Comparison of ENCODE assay signal across 18 mouse cellular contexts in the genomic region with DNA sequence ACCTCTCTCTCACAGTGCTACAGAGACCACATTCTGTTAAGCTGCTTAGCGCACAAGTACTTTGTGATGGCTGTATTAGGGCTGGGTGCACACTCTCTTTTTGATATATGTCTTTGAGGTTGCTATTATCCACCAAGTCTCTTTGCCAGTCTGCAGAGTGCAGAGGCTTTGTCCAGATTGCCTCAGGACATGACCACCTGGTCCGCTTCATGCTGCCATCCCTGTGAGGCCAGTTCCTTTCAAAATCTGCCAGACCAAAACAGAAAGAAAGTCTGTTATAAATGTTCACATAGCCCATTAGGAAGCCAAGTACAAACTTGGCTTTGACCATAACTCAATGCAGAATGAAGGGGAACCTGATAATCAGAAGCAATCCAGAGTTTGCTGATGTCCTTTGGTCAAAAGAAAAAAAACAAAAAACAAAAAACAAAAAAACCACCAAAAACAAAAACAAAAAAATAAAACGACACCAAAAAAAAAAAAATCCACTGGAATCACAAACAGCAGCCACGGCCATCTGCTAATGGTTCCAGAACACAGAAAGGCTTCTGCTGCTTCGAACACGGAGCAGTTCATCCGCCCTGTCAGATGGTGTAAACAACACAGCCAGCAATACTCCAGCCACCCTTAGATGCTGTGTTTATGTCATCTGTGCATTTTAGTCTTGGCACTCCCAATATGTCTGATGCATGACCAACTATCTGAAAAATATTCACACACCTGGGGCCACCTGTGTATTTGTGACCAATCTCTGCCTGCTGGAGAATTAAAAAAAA.
DNase-seq lines count a peak whose midpoint lies in the region; ATAC-seq and TF ChIP-seq lines count a peak whose summit lies in the region.
"Had no signal": no experiment of that assay in that cellular context is flagged by ENCODE, and none has a peak within 500 bp of the region (broad histone marks: within the 10 kb centered on the region; RNA-seq: fewer than 3 reads in every experiment).

No protein-coding gene starts in this region.

- H3K36me3 ChIP-seq in hindbrain, postnatal 0 days (ENCODE audit: insufficient read depth, low read length) = no peaks in the 10 kb centered on the region
- H3K36me3 ChIP-seq in hindbrain, embryonic 14.5 days (replicated peaks; ENCODE audit: control insufficient read depth, insufficient read depth) = no peaks in the 10 kb centered on the region
- no peaks in the 10 kb centered on the region for H3K36me3 ChIP-seq in lung, embryonic 16.5 days (ENCODE audit: control insufficient read depth, insufficient read depth, low read length)
- H3K36me3 ChIP-seq in stomach, embryonic 16.5 days (ENCODE audit: control insufficient read depth, insufficient read depth, low read length) = no peaks in the 10 kb centered on the region
- H3K36me3 ChIP-seq: embryonic facial prominence, embryonic 12.5 days; heart, embryonic 15.5 days; hindbrain, embryonic 10.5 days; liver, embryonic 12.5 days; midbrain, embryonic 10.5 days had no signal

- TF ChIP-seq POLR2A in lung, adult 2 months (IDR thresholded peaks at IDR 0.05; ENCODE audit: borderline replicate concordance, extremely low read depth, low read depth, low read length) = no peak

- 74% methylated on average over 7 of the region's 7 CpGs for WGBS in hindbrain, postnatal 0 days
- WGBS in hindbrain, embryonic 14.5 days = 86% methylated on average over 7 of the region's 7 CpGs
- 58% methylated on average over 7 of the region's 7 CpGs for WGBS in lung, embryonic 16.5 days
- WGBS in lung, adult 2 months = 69% methylated on average over 7 of the region's 7 CpGs
- WGBS in stomach, embryonic 16.5 days = 64% methylated on average over 7 of the region's 7 CpGs

- no peaks in the 10 kb centered on the region for H3K27me3 ChIP-seq in hindbrain, postnatal 0 days (ENCODE audit: insufficient read depth, low read length)
- no peaks in the 10 kb centered on the region for H3K27me3 ChIP-seq in hindbrain, embryonic 14.5 days (ENCODE audit: control insufficient read depth, insufficient read depth, low read length)
- no peaks in the 10 kb centered on the region for H3K27me3 ChIP-seq in lung, embryonic 16.5 days (ENCODE audit: control insufficient read depth, insufficient read depth, low read depth, low read length)
- no peaks in the 10 kb centered on the region for H3K27me3 ChIP-seq in stomach, embryonic 16.5 days (ENCODE audit: control insufficient read depth, insufficient read depth, low read length)
- H3K27me3 ChIP-seq: embryonic facial prominence, embryonic 12.5 days; heart, embryonic 15.5 days; liver, embryonic 12.5 days had no signal

- H3K4me2 ChIP-seq in hindbrain, postnatal 0 days (ENCODE audit: low read depth, low read length) = no peak overlapping the region
- no peak overlapping the region for H3K4me2 ChIP-seq in hindbrain, embryonic 14.5 days (replicated peaks)
- H3K4me2 ChIP-seq in lung, embryonic 16.5 days (ENCODE audit: low read depth, low read length) = no peak overlapping the region
- no peak overlapping the region for H3K4me2 ChIP-seq in stomach, embryonic 16.5 days (ENCODE audit: low read depth, low read length)
- H3K4me2 ChIP-seq: embryonic facial prominence, embryonic 12.5 days; heart, embryonic 15.5 days; liver, embryonic 12.5 days had no signal

- H3K9me3 ChIP-seq in hindbrain, postnatal 0 days (ENCODE audit: low read length) = no peaks in the 10 kb centered on the region
- no peaks in the 10 kb centered on the region for H3K9me3 ChIP-seq in hindbrain, embryonic 14.5 days (ENCODE audit: control insufficient read depth, low read length)
- H3K9me3 ChIP-seq in lung, embryonic 16.5 days (ENCODE audit: control insufficient read depth, low read length) = no peaks in the 10 kb centered on the region
- no peaks in the 10 kb centered on the region for H3K9me3 ChIP-seq in stomach, embryonic 16.5 days (replicated peaks; ENCODE audit: control insufficient read depth, low read length)
- H3K9me3 ChIP-seq: embryonic facial prominence, embryonic 12.5 days; heart, embryonic 15.5 days; hindbrain, embryonic 10.5 days; liver, embryonic 12.5 days; midbrain, embryonic 10.5 days had no signal

- H3K9ac ChIP-seq in hindbrain, postnatal 0 days (replicated peaks; ENCODE audit: low read length) = no peak overlapping the region
- no peak overlapping the region for H3K9ac ChIP-seq in hindbrain, embryonic 14.5 days
- H3K9ac ChIP-seq in lung, embryonic 16.5 days (ENCODE audit: low read length) = no peak overlapping the region
- H3K9ac ChIP-seq in stomach, embryonic 16.5 days (ENCODE audit: low read length) = no peak overlapping the region
- H3K9ac ChIP-seq: embryonic facial prominence, embryonic 12.5 days; heart, embryonic 15.5 days; liver, embryonic 12.5 days had no signal

- no peak overlapping the region for H3K27ac ChIP-seq in hindbrain, postnatal 0 days
- H3K27ac ChIP-seq in hindbrain, embryonic 14.5 days = no peak overlapping the region
- H3K27ac ChIP-seq in lung, embryonic 16.5 days (ENCODE audit: low read length) = peak overlapping the region; percentile 76
- peak overlapping the region; percentile 60 for H3K27ac ChIP-seq in stomach, embryonic 16.5 days (ENCODE audit: low read length)
- H3K27ac ChIP-seq: embryonic facial prominence, embryonic 12.5 days; gastrocnemius, adult 2 months; heart, embryonic 15.5 days; liver, embryonic 12.5 days; midbrain, embryonic 10.5 days had no signal

- TF ChIP-seq CTCF in hindbrain, postnatal 0 days (IDR thresholded peaks at IDR 0.05; ENCODE audit: low read depth) = no peak
- no peak for TF ChIP-seq CTCF in lung, adult 2 months (IDR thresholded peaks at IDR 0.05; ENCODE audit: insufficient read depth, low read length)

- ATAC-seq in cerebellum, adult (ENCODE audit: insufficient number of reproducible peaks, low FRiP score, low TSS enrichment) = peak; percentile 39; the same call in 1 of the 2 replicates
- ATAC-seq in hindbrain, postnatal 0 days = 0 out of 2 replicates have a peak, but pooled peaks have one; percentile 12
- no peak for ATAC-seq in hindbrain, embryonic 14.5 days (ENCODE audit: low FRiP score)
- ATAC-seq in lung, embryonic 16.5 days (ENCODE audit: low read depth) = peak; percentile 34; the same call in 1 of the 2 replicates
- ATAC-seq in stomach, embryonic 16.5 days (ENCODE audit: insufficient read depth, low FRiP score) = no peak
- ATAC-seq: inflammation-experienced regulatory T-cells, adult 6 months; liver, embryonic 12.5 days had no signal

- H3K4me1 ChIP-seq in hindbrain, postnatal 0 days (ENCODE audit: insufficient read depth, low read length) = no peaks in the 10 kb centered on the region
- H3K4me1 ChIP-seq in hindbrain, embryonic 14.5 days (replicated peaks; ENCODE audit: control insufficient read depth, insufficient read depth, low read length) = no peaks in the 10 kb centered on the region
- H3K4me1 ChIP-seq in lung, embryonic 16.5 days (replicated peaks; ENCODE audit: control insufficient read depth, insufficient read depth, low read length) = peaks cover 25% of the 10 kb centered on the region
- H3K4me1 ChIP-seq in lung, adult 2 months (ENCODE audit: control insufficient read depth, insufficient read depth, low read length) = peaks cover 7% of the 10 kb centered on the region; the same call in 1 of the 2 replicates
- peaks cover 17% of the 10 kb centered on the region for H3K4me1 ChIP-seq in stomach, embryonic 16.5 days (ENCODE audit: control insufficient read depth, insufficient read depth, low read length)
- H3K4me1 ChIP-seq: heart, embryonic 15.5 days; liver, embryonic 12.5 days had no signal

- H3K4me3 ChIP-seq in hindbrain, postnatal 0 days (ENCODE audit: low read length) = no peak overlapping the region
- H3K4me3 ChIP-seq in hindbrain, embryonic 14.5 days (replicated peaks; ENCODE audit: low read length) = no peak overlapping the region
- H3K4me3 ChIP-seq in lung, embryonic 16.5 days (ENCODE audit: low read length) = no peak overlapping the region
- H3K4me3 ChIP-seq in lung, adult 2 months (replicated peaks; ENCODE audit: extremely low read depth, low read depth, low read length) = no peak overlapping the region
- H3K4me3 ChIP-seq in stomach, embryonic 16.5 days (replicated peaks; ENCODE audit: low read length) = no peak overlapping the region
- H3K4me3 ChIP-seq: embryonic facial prominence, embryonic 12.5 days; gastrocnemius, adult 2 months; heart, embryonic 15.5 days; hindbrain, embryonic 10.5 days; liver, embryonic 12.5 days; midbrain, embryonic 10.5 days had no signal

- no peak for DNase-seq in cerebellum, adult 11 months
- DNase-seq in hindbrain, postnatal 0 days (ENCODE audit: low spot score) = no peak
- no peak for DNase-seq in hindbrain, embryonic 14.5 days (ENCODE audit: low spot score)
- DNase-seq in lung, adult 2 months = no peak
- DNase-seq in natural killer cell, adult 2 months (ENCODE audit: low spot score in 2 of 2) = no peak
- DNase-seq: gastrocnemius, adult 2 months; heart, adult 18-20 months; kidney, postnatal 14 days; thymus, postnatal 4 days had no signal

Comparison
In these comparisons a context has a peak if more than half of its experiments do, and no peak if none do; other contexts are left out.
1. ATAC-seq: peak in cerebellum, adult (single experiment), hindbrain, postnatal 0 days (single experiment) and lung, embryonic 16.5 days (single experiment); none in hindbrain, embryonic 14.5 days (single experiment) and stomach, embryonic 16.5 days (single experiment).
2. H3K27ac ChIP-seq: peak in lung, embryonic 16.5 days (single experiment) and stomach, embryonic 16.5 days (single experiment); none in hindbrain, postnatal 0 days (single experiment) and hindbrain, embryonic 14.5 days (single experiment).